Mouse (Mus musculus) megakaryocyte, embryonic 14.5 days (primary cell): ENCODE data around the gene Ttc7b.

Experiments
- FLI1 ChIP-seq: IDR thresholded peaks from 2 replicates; pipeline ENCODE4 v1.6.1; 2012; ENCODE audit warnings: low read length, inconsistent platforms, mixed read lengths
- GATA1 ChIP-seq: IDR thresholded peaks from 3 replicates; pipeline ENCODE4 v1.6.1; 2012; ENCODE audit warnings: mixed read lengths, low read length, inconsistent platforms, borderline replicate concordance

- no peak for TF ChIP-seq GATA1
- TF ChIP-seq FLI1: no peak
Observed at GRCm38 (mm10) chr12:100515493-100515892, 5.1 kb downstream of the Ttc7b start.
